8 mouse cellular contexts compared by ENCODE assay signal in the genomic region with DNA sequence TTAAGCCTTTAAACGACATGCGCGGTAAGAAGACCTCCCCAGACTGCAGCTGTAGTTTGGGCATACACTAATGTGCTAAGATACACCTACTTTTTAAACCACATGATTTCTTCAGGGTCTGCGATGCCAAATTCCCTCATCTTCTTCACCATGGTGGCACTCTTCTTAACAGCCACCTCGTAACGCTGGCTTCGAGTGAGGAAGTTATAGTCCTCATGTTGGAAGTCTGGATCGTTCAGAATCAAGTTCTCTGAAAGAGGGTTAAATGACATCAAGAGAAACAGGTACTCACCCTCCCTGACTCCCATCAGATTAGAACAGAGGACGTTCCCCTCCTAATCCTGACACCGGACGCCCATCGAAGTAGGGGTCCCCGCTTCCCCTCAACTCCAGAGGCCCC. TPM values are rescaled to one million over a fixed set of nuclear protein-coding genes. Genes with fewer than 3 reads are reported as not detected.
DNase-seq lines count a peak whose midpoint lies in the region; ATAC-seq and TF ChIP-seq lines count a peak whose summit lies in the region.

No protein-coding gene starts in this region.

- H3K9ac ChIP-seq in liver, embryonic 13.5 days = peak overlapping the region; percentile 87

- H3K4me1 ChIP-seq in forebrain, embryonic 10.5 days = peaks cover 15% of the 10 kb centered on the region
- peaks cover 68% of the 10 kb centered on the region for H3K4me1 ChIP-seq in liver, embryonic 13.5 days (replicated peaks)

- no peak for TF ChIP-seq CTCF in C2C12 (IDR thresholded peaks at IDR 0.05; ENCODE audit: control insufficient read depth, insufficient read depth, insufficient read length)

- 32% methylated on average over 13 of the region's 13 CpGs for WGBS in forebrain, embryonic 10.5 days
- WGBS in liver, embryonic 13.5 days (ENCODE audit: insufficient replicate concordance) = 16% methylated on average over 13 of the region's 13 CpGs

- H3ac ChIP-seq in C2C12 (ENCODE audit: control insufficient read depth, insufficient read length, low read depth) = peak overlapping the region; percentile 81

- peak overlapping the region; percentile 95 for H3K4me2 ChIP-seq in liver, embryonic 13.5 days

- peaks cover 2% of the 10 kb centered on the region for H3K79me3 ChIP-seq in C2C12 (ENCODE audit: low read depth)

- H3K9me3 ChIP-seq in forebrain, embryonic 10.5 days = no peaks in the 10 kb centered on the region
- no peaks in the 10 kb centered on the region for H3K9me3 ChIP-seq in liver, embryonic 13.5 days (replicated peaks)

- no peaks in the 10 kb centered on the region for H3K27me3 ChIP-seq in C2C12 (ENCODE audit: control insufficient read depth, insufficient read depth, insufficient read length)
- no peaks in the 10 kb centered on the region for H3K27me3 ChIP-seq in forebrain, embryonic 10.5 days (ENCODE audit: poor library complexity, severe bottlenecking)
- no peaks in the 10 kb centered on the region for H3K27me3 ChIP-seq in liver, embryonic 13.5 days

- H3K36me3 ChIP-seq in C2C12 (ENCODE audit: control insufficient read depth, insufficient read depth) = peaks cover 6% of the 10 kb centered on the region
- peaks cover 7% of the 10 kb centered on the region for H3K36me3 ChIP-seq in forebrain, embryonic 10.5 days (replicated peaks)
- peaks cover 3% of the 10 kb centered on the region; the same call in 1 of the 2 replicates for H3K36me3 ChIP-seq in liver, embryonic 13.5 days

- H3K79me2 ChIP-seq in C2C12 (ENCODE audit: control insufficient read depth, insufficient read depth) = peaks cover 50% of the 10 kb centered on the region

- peak overlapping the region; percentile 61 for H3K4me3 ChIP-seq in C2C12 (ENCODE audit: insufficient read depth, poor library complexity, severe bottlenecking)
- H3K4me3 ChIP-seq in forebrain, embryonic 10.5 days = peak overlapping the region; percentile 76
- peak overlapping the region; percentile 80 for H3K4me3 ChIP-seq in liver, embryonic 13.5 days (replicated peaks)

- H3K27ac ChIP-seq in forebrain, embryonic 10.5 days = peak overlapping the region; percentile 97
- H3K27ac ChIP-seq in liver, embryonic 13.5 days = peak overlapping the region; percentile 88

- DNase-seq in frontal cortex, adult 2 months (ENCODE audit: extremely low spot score in 1 of 2, low spot score in 1 of 2) = no peak
- DNase-seq in forebrain, embryonic 10.5 days (ENCODE audit: extremely low spot score, low spot score) = no peak
- DNase-seq in liver, embryonic 13.5 days = no peak
- DNase-seq in retina, embryonic 14.5 days (ENCODE audit: low spot score) = no peak
- DNase-seq in right cerebral cortex, postnatal 36 days (ENCODE audit: low spot score in 2 of 2) = no peak
- no peak for DNase-seq in cerebellum, adult 8-10 months

- peak; percentile 6; the same call in 1 of the 2 replicates for ATAC-seq in frontal cortex, adult (ENCODE audit: low TSS enrichment)
- peak; percentile 16 for ATAC-seq in liver, embryonic 13.5 days (ENCODE audit: low read depth)

TF ChIP-seq in C2C12, 6 proteins besides CTCF, POLR2A, EP300 and RAD21:
- TF ChIP-seq MYOG (IDR thresholded peaks at IDR 0.05; ENCODE audit: control insufficient read depth, extremely low read depth, insufficient read length) = no peak
- no peak for TF ChIP-seq MYOD1 (IDR thresholded peaks at IDR 0.05; ENCODE audit: control insufficient read depth, insufficient read length, low read depth)
- no peak for TF ChIP-seq FOSL1 (IDR thresholded peaks at IDR 0.05; ENCODE audit: insufficient read depth, low read length, poor library complexity, severe bottlenecking)
- TF ChIP-seq CEBPB (IDR thresholded peaks at IDR 0.05; ENCODE audit: low read depth) = no peak
- TF ChIP-seq USF1 (IDR thresholded peaks at IDR 0.05; ENCODE audit: low read depth) = no peak
- TF ChIP-seq MAX (IDR thresholded peaks at IDR 0.05) = no peak
TF ChIP-seq in C2C12: peak in this region for 0.

RNA-seq across cellular contexts. Expression of gene Ten1, which starts 0.5 kb away (rescaled TPM):
- 50.9 and 51.0 TPM in 2 replicates for polyA plus RNA-seq in frontal cortex, adult 2 months (2012; rRNA removed)
- polyA plus RNA-seq in C2C12 (2012; fragmentation: generic; extraction: Trizol) = 48.8 TPM
- 51.7 and 57.1 TPM in 2 replicates for polyA plus RNA-seq in forebrain, embryonic 10.5 days (2016; fragmentation: Nextera tagmentation; extraction: Ambion mirVana)
- 35.2 and 38.4 TPM in 2 replicates for polyA plus RNA-seq in liver, embryonic 13.5 days (2015; fragmentation: Nextera tagmentation; extraction: Ambion mirVana)

RNA-seq across cellular contexts. Expression of gene Acox1, which starts 0.7 kb away (rescaled TPM):
- polyA plus RNA-seq in frontal cortex, adult 2 months (2012; rRNA removed) = 119 and 129 TPM in 2 replicates
- 22.4 TPM for polyA plus RNA-seq in C2C12 (2012; fragmentation: generic; extraction: Trizol)
- polyA plus RNA-seq in forebrain, embryonic 10.5 days (2016; fragmentation: Nextera tagmentation; extraction: Ambion mirVana) = 19.8 and 19.9 TPM in 2 replicates
- polyA plus RNA-seq in liver, embryonic 13.5 days (2015; fragmentation: Nextera tagmentation; extraction: Ambion mirVana) = 14.5 and 18.1 TPM in 2 replicates

RNA-seq across cellular contexts. Expression of gene Fbf1, which starts 30.2 kb away (rescaled TPM):
- 105 and 124 TPM in 2 replicates for polyA plus RNA-seq in frontal cortex, adult 2 months (2012; rRNA removed)
- 46.9 TPM for polyA plus RNA-seq in C2C12 (2012; fragmentation: generic; extraction: Trizol)
- 63.5 and 67.7 TPM in 2 replicates for polyA plus RNA-seq in forebrain, embryonic 10.5 days (2016; fragmentation: Nextera tagmentation; extraction: Ambion mirVana)
- 7.0 and 9.0 TPM in 2 replicates for polyA plus RNA-seq in liver, embryonic 13.5 days (2015; fragmentation: Nextera tagmentation; extraction: Ambion mirVana)

RNA-seq across cellular contexts. Expression of gene Evpl, which starts 39.7 kb away (rescaled TPM):
- 1.0 and 1.1 TPM in 2 replicates for polyA plus RNA-seq in frontal cortex, adult 2 months (2012; rRNA removed)
- polyA plus RNA-seq in C2C12 (2012; fragmentation: generic; extraction: Trizol) = 0.13 TPM
- polyA plus RNA-seq in forebrain, embryonic 10.5 days (2016; fragmentation: Nextera tagmentation; extraction: Ambion mirVana) = 0.47 and 0.48 TPM in 2 replicates
- polyA plus RNA-seq in liver, embryonic 13.5 days (2015; fragmentation: Nextera tagmentation; extraction: Ambion mirVana) = 0.10 TPM in 2 replicates

RNA-seq across cellular contexts. Expression of gene Mrpl38, which starts 59.5 kb away (rescaled TPM):
- 36.1 and 44.3 TPM in 2 replicates for polyA plus RNA-seq in frontal cortex, adult 2 months (2012; rRNA removed)
- 121 TPM for polyA plus RNA-seq in C2C12 (2012; fragmentation: generic; extraction: Trizol)
- polyA plus RNA-seq in forebrain, embryonic 10.5 days (2016; fragmentation: Nextera tagmentation; extraction: Ambion mirVana) = 112 and 114 TPM in 2 replicates
- polyA plus RNA-seq in liver, embryonic 13.5 days (2015; fragmentation: Nextera tagmentation; extraction: Ambion mirVana) = 66.6 and 70.9 TPM in 2 replicates
